Mouse (Mus musculus) brain, embryonic 18.5 days (tissue): ENCODE data around the gene Trpm8.

Source experiments
- DNase-seq: peaks from one replicate; pipeline ENCODE4 v3.0.0-alpha.2; 2012; ENCODE audit warnings: low read depth, low spot score

The Trpm8 gene

DNA sequence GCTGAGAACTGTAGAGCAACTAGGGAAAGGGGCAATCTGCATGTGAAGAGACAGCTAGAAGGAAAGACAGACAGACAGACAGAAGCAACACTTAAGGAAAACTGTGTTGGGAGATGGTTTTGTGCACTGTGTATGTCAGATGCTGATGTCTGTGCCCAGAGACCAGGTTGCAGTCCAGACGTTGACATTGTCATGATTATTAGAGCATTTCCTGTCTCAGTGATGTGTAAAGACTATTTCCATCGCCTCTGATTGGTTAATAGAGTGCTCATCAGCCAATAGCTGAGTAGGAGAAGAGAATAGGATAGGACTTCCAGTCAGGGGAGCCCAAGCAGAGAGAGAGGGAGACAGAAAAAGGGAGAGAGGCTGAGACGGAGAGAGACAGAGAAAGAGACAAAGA, 155.1 kb downstream of the Trpm8 start:
- DNase-seq: no peak

DNA sequence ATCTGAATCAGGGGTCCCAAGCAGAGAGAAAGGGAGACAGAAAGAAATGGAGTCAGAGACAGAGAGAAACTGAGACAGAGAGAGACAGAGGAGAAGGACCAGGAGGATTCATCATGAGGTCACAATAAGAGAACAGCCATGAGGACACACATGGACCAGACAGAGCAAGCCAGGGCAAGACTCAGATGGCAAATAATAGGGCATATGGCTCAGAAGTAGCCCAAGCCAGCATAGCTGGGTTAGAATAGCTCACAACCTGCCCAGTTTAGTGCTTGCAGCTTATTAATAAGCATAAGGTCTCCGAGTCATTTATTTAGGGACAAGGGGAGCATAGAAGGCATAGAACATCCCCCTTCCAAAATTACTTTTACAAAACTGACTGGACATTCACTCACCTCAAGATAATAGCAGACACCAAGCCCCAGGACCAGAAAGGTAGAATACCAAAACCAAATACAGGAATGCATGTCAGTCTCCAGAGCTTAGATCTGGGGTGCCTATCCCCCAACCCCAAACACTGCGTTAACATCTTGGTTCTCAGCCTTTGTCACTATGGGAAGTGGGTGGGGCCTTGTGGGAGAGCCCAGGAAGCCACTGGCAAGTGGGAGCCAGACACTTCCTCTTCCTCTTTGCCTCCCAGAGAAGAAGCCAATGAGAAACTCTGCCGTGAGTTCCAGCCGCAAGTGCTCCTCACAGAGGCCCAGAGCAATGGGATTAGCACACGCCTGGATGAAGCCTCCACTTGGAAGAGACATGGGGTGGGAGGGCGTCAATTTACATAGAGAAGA, 155.8 kb downstream of the Trpm8 start:
- DNase-seq: no peak

DNA sequence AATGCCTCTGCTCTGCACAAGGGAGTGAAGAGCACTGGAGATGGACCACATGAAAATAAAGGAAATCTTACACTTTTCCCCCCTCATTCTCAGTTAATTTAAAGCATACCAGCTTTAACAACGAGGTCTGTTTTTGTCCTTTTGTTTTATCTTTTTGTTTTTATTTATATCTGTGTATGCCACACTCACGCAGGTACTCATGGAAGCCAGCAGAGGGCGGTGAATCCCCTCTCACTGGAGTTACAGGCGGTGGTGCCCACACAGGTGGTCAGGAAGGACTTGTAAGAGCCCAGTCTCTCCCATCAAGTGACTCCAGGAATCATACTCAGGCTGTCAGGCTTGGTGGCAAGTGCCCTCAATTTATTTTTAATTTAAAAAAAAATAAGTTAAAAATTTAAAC, 156.6 kb downstream of the Trpm8 start:
- DNase-seq: no peak

DNA sequence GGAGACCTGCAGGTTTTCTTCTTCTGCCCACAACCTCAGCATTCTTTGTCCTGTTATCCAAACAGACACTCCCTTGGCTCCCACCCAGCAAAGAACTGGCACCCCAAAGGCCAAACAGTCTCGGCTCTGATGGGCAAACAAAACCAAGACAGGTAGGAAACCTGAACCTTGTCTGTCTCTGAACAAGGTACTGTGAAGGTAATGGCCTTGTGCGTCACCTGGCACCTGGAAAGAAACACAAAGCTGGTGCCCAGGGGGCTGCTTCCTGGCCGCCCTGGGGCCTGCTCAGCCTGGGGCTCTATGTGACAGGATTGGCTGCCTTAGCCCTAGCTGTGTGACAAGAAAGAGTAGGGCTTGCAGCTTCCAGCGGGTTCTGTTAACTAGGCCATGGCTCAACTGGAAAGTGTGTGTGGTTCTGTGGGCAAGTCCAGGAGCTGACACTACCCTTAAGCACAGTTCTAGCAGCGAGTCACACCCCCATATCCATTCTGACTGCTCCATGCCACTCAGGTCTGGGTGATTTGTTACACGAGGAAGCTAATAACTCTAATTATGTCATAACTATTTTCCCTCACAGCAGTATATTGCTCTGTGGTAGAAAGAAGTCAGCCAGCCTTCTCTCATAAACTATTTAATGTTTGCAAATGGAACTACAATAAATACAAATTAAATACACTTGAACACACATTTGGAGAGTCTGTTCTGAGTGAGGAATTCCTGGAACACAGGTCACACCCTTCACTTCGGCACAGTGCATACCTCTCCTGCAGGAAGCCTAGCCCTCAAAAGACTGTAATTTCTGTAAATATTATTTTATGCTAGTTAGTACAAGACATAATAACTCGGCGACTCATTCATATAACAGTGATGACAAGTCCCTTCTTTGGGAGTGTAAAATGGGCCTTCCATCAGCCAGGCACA, 160.0 kb downstream of the Trpm8 start:
- no peak for DNase-seq
